Mouse (Mus musculus) midbrain, postnatal 0 days (tissue): ENCODE results near the gene Tyms. TPM values are rescaled to one million over a fixed set of nuclear protein-coding genes. Genes with fewer than 3 reads are reported as not detected.

Source experiments
- ATAC-seq: fragments of 200-750 bp; cut with Nextera tagmentation; 2 replicates; pipeline ENCODE4 v1.8.0; 2017; ENCODE audit warnings: moderate number of reproducible peaks, mild to moderate bottlenecking, moderate TSS enrichment, moderate library complexity; ENCODE audit not compliant: low FRiP score
- DNase-seq: peaks from one replicate; pipeline ENCODE4 v3.0.0-alpha.2; 2015; ENCODE audit warnings: low spot score
- H3K27ac ChIP-seq: fragments of 300-500 bp; sonication (generic); 2 replicates; pipeline ENCODE4 v1.5.1; 2014; ENCODE audit warnings: low read depth, mild to moderate bottlenecking, low read length, mixed read lengths
- H3K27me3 ChIP-seq: fragments of 300-500 bp; sonication (generic); 2 replicates; pipeline ENCODE4 v1.6.1; 2014; ENCODE audit warnings: low read length, control low read depth, mixed read lengths; ENCODE audit not compliant: insufficient read depth
- H3K36me3 ChIP-seq: fragments of 300-500 bp; sonication (generic); 2 replicates; pipeline ENCODE4 v1.6.1; 2014; ENCODE audit warnings: low read length, control low read depth, mixed read lengths; ENCODE audit not compliant: insufficient read depth
- H3K4me1 ChIP-seq: fragments of 300-500 bp; sonication (generic); 2 replicates; pipeline ENCODE4 v1.6.1; 2014; ENCODE audit warnings: mild to moderate bottlenecking, control low read depth, antibody characterized with exemption, low read length, mixed read lengths; ENCODE audit not compliant: insufficient read depth
- H3K4me2 ChIP-seq: fragments of 300-500 bp; sonication (generic); 2 replicates; pipeline ENCODE4 v1.6.1; 2014; ENCODE audit warnings: low read depth, mild to moderate bottlenecking, low read length, mixed read lengths; ENCODE audit not compliant: poor library complexity, severe bottlenecking
- H3K4me3 ChIP-seq: fragments of 300-500 bp; sonication (generic); 2 replicates; pipeline ENCODE4 v1.5.1; 2014; ENCODE audit warnings: low read depth, mild to moderate bottlenecking, low read length, moderate library complexity
- H3K9ac ChIP-seq: fragments of 300-500 bp; sonication (generic); replicated peaks from 2 replicates; pipeline ENCODE4 v1.6.1; 2014; ENCODE audit warnings: mild to moderate bottlenecking, low read length, moderate library complexity, mixed read lengths; ENCODE audit not compliant: poor library complexity, severe bottlenecking
- H3K9me3 ChIP-seq: fragments of 300-500 bp; sonication (generic); 2 replicates; pipeline ENCODE4 v1.6.1; 2016; ENCODE audit warnings: low read length, control low read depth
- CTCF ChIP-seq: IDR thresholded peaks from 2 replicates; pipeline ENCODE4 v1.5.1; 2016; ENCODE audit warnings: antibody characterized with exemption, mild to moderate bottlenecking
- WGBS: fragments of 180-500 bp; shearing (Covaris S2); extraction: QIAGEN DNeasy Blood & Tissue Kit; methylation state at CpG from one replicate; pipeline ENCODE4 v1.1.7; 2014; 5-methylcytosine and 5-hydroxymethylcytosine counted together
- polyA plus RNA-seq: library from polyadenylated mRNA; unstranded; fragments of >200 nt; fragmentation: Nextera tagmentation; extraction: Ambion mirVana; gene quantifications from 2 replicates; pipeline ENCODE4 v1.2.1, GENCODE M21; 2015
- total RNA-seq: library from RNA; depleted of rRNA; stranded (reverse); fragments of >200 nt; gene quantifications from 2 replicates; pipeline ENCODE4 v1.2.3, GENCODE M21; 2014

The Tyms gene
- total and polyA plus RNA-seq, 2 experiments from 2014 or later: 11.3 to 21.2 TPM

DNA sequence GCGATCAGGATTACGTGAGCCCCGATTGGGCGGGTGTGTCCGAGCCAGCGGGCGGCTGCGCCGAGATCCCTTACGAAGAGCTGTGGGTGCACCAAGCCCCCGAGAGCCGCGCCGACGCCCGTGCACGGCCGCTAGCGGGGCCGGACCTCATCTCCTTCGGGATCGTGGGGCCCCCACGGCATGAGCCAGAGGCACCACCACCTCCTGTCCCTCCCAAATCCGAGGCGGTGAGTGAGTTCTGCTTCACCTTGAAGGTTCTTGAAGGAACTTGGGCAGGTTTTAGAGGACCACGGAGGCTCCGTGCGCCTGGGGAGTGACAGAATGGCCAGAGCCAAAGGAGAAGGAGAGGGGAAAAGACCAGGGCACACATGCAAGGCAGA is 41.3 kb upstream of the Tyms start:
- no peak for TF ChIP-seq CTCF
- Histone ChIP-seq H3K27ac (no peak overlapping the region), H3K9me3 (no peaks in the 10 kb centered on the region), H3K36me3 (peaks cover 22% of the 10 kb centered on the region), H3K4me1 (peaks cover 5% of the 10 kb centered on the region), H3K9ac (peak overlapping the region; percentile 58), H3K4me3 (peak overlapping the region; percentile 53), H3K27me3 (peaks cover 3% of the 10 kb centered on the region; the same call in 1 of the 2 replicates), H3K4me2 (peak overlapping the region; percentile 72)
- no peak for DNase-seq
- WGBS: 7% methylated on average over 21 of the region's 28 CpGs
- no peak for ATAC-seq

DNA sequence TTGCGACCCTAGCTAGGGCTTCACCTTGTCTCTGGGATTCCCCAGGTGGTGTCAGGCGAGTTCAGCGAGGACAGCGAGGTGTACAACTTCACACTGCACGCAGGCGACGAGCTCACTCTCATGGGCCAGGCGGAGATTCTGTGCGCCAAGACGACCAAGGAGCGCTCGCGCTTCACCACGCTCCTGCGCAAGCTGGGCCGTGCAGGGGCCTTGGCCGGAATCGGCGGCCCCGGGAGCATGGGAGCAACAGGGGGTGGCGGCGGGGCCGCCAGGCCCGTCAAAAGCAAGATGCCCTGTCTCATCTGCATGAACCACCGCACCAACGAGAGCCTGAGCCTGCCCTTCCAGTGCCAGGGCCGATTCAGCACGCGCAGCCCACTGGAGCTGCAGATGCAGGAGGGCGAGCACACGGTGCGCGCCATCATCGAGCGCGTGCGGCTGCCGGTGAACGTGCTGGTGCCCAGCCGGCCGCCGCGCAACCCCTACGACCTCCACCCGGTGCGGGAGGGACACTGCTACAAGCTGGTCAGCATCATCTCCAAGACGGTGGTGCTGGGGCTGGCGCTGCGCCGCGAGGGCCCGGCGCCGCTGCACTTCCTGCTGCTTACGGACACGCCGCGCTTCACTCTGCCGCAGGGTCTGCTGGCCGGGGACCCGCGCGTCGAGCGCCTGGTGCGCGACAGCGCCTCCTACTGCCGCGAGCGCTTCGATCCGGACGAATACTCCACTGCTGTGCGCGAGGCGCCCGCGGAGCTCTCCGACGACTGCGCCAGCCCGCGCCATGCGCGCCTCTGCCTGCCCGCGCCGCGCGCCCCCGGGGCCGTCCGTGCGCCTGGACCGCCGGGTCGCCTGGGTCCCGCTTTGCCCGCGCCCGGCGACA is 40.7 kb upstream of the Tyms start:
- Histone ChIP-seq H3K4me1 (peaks cover 5% of the 10 kb centered on the region), H3K4me3 (peak overlapping the region; percentile 53), H3K4me2 (peak overlapping the region; percentile 72), H3K36me3 (peaks cover 15% of the 10 kb centered on the region), H3K9ac (peak overlapping the region; percentile 58), H3K27me3 (peaks cover 3% of the 10 kb centered on the region; the same call in 1 of the 2 replicates), H3K27ac (peak overlapping the region; percentile 33), H3K9me3 (no peaks in the 10 kb centered on the region)
- peak; percentile 77 for ATAC-seq
- peak; percentile 74 for TF ChIP-seq CTCF
- peak; percentile 89 for DNase-seq
- WGBS: 2% methylated on average over 91 of the region's 103 CpGs

GRCm38 (mm10) chr5:30112533-30113068 is 39.2 kb upstream of the Tyms start:
- DNase-seq (no peak), ATAC-seq (no peak)
- peaks cover 3% of the 10 kb centered on the region; the same call in 1 of the 2 replicates for H3K27me3 ChIP-seq
- TF ChIP-seq CTCF: peak; percentile 51
- H3K27ac ChIP-seq: no peak overlapping the region
- no peak overlapping the region for H3K4me3 ChIP-seq
- no peak overlapping the region for H3K4me2 ChIP-seq
- H3K9me3 ChIP-seq: no peaks in the 10 kb centered on the region
- 88% methylated on average over 3 of the region's 3 CpGs for WGBS
- peaks cover 10% of the 10 kb centered on the region; the same call in 1 of the 2 replicates for H3K36me3 ChIP-seq
- H3K9ac ChIP-seq: no peak overlapping the region
- H3K4me1 ChIP-seq: peaks cover 5% of the 10 kb centered on the region

- H3K4me1 ChIP-seq: peaks cover 8% of the 10 kb centered on the region
- no peak overlapping the region for H3K4me3 ChIP-seq
Measured at GRCm38 (mm10) chr5:30111771-30112170, 38.4 kb upstream of the Tyms start.

GRCm38 (mm10) chr5:30111126-30111525 is 37.7 kb upstream of the Tyms start:
- WGBS: 3% methylated on average over 18 of the region's 18 CpGs
- peak overlapping the region; percentile 68; the same call in 1 of the 2 replicates for H3K27ac ChIP-seq
- H3K9ac ChIP-seq: peak overlapping the region; percentile 20; the same call in 1 of the 2 replicates
- TF ChIP-seq CTCF: peak; percentile 74
- peaks cover 3% of the 10 kb centered on the region; the same call in 1 of the 2 replicates for H3K27me3 ChIP-seq
- peaks cover 8% of the 10 kb centered on the region for H3K4me1 ChIP-seq
- no peaks in the 10 kb centered on the region for H3K9me3 ChIP-seq
- peak; percentile 81 for DNase-seq
- H3K4me3 ChIP-seq: peak overlapping the region; percentile 9; the same call in 1 of the 2 replicates
- H3K36me3 ChIP-seq: no peaks in the 10 kb centered on the region
- H3K4me2 ChIP-seq: peak overlapping the region; percentile 46
- peak; percentile 71 for ATAC-seq

More at GRCm38 (mm10) chr5:30111771-30112170, 38.4 kb upstream of the Tyms start:
- TF ChIP-seq CTCF: peak; percentile 8; the same call in 1 of the 2 replicates
- no peak overlapping the region for H3K9ac ChIP-seq
- no peak overlapping the region for H3K27ac ChIP-seq
- H3K4me2 ChIP-seq: peak overlapping the region; percentile 46; the same call in 1 of the 2 replicates
- no peak for ATAC-seq
- no peaks in the 10 kb centered on the region for H3K9me3 ChIP-seq
- no peak for DNase-seq
- H3K27me3 ChIP-seq: peaks cover 3% of the 10 kb centered on the region; the same call in 1 of the 2 replicates
- 70% methylated on average over 3 of the region's 3 CpGs for WGBS
- H3K36me3 ChIP-seq: peaks cover 2% of the 10 kb centered on the region; the same call in 1 of the 2 replicates
